Mouse (Mus musculus) heart, adult 2 months (tissue): ENCODE measurements at regions not wholly inside any gene's neighbourhood (a gene's known extent, or its start where the extent isn't known, plus 50 kb on each side); places are given as distances from the start of the nearest gene placed in this dataset.

Experiments
- DNase-seq, 2 experiments: peaks; one replicate each; pipeline ENCODE4 v3.0.0; 2021
- H3K27ac ChIP-seq: fragments of 200-600 bp; 2 replicates; pipeline ENCODE4 v1.8.1; 2022
- H3K27me3 ChIP-seq: fragments of 200-500 bp; 2 replicates; pipeline ENCODE4 v1.6.1; 2012; ENCODE audit warnings: mild to moderate bottlenecking, low read length, inconsistent platforms, mixed read lengths; ENCODE audit not compliant: control insufficient read depth, insufficient read depth
- H3K36me3 ChIP-seq: fragments of 200-500 bp; 2 replicates; pipeline ENCODE4 v1.6.1; 2012; ENCODE audit warnings: low read length, inconsistent platforms; ENCODE audit not compliant: control insufficient read depth, insufficient read depth
- H3K4me1 ChIP-seq: fragments of 200-500 bp; 2 replicates; pipeline ENCODE4 v1.6.1; 2011; ENCODE audit warnings: low read length; ENCODE audit not compliant: control insufficient read depth, insufficient read depth
- H3K4me3 ChIP-seq: fragments of 200-600 bp; 2 replicates; pipeline ENCODE4 v1.8.1; 2022
- H3K79me2 ChIP-seq: fragments of 200-500 bp; replicated peaks from 2 replicates; pipeline ENCODE4 v1.6.1; 2012; ENCODE audit warnings: mild to moderate bottlenecking, inconsistent platforms, low read length, moderate library complexity, mixed read lengths; ENCODE audit not compliant: control insufficient read depth, insufficient read depth
- H3K9ac ChIP-seq: fragments of 200-500 bp; 2 replicates; pipeline ENCODE4 v1.6.1; 2012; ENCODE audit warnings: low read depth, mild to moderate bottlenecking, control low read depth, inconsistent platforms, low read length, mixed read lengths
- CTCF ChIP-seq: fragments of 200-600 bp; IDR thresholded peaks from 2 replicates; pipeline ENCODE4 v1.8.1; 2022; ENCODE audit warnings: antibody characterized with exemption, mild to moderate bottlenecking, moderate library complexity
- EP300 ChIP-seq: fragments of 200-500 bp; IDR thresholded peaks from 2 replicates; pipeline ENCODE4 v1.6.1; 2011; ENCODE audit warnings: low read depth, low read length, control low read depth; ENCODE audit not compliant: insufficient read depth
- POLR2A ChIP-seq: fragments of 200-500 bp; IDR thresholded peaks from 2 replicates; pipeline ENCODE4 v1.6.1; 2011; ENCODE audit warnings: mild to moderate bottlenecking, low read depth, low read length, control low read depth; ENCODE audit not compliant: insufficient read depth
- WGBS: fragments of 180-500 bp; shearing (Covaris S2); methylation state at CpG from one replicate; pipeline ENCODE4 v1.1.7; 2018; 5-methylcytosine and 5-hydroxymethylcytosine counted together
- intact Hi-C: fragments of 180-260 bp; cut with DNase I; formaldehyde crosslinking; loops from one replicate; pipeline ENCODE4 v1.15.1; 2025

GRCm38 (mm10) chr11:31736086-31736485 lies 64.4 kb upstream of the Bod1 start:
- TF ChIP-seq CTCF, result no peak
- peak; percentile 63; the same call in 1 of the 2 replicates for TF ChIP-seq EP300
- TF ChIP-seq POLR2A, result no peak
- DNase-seq, result peak in 1 of 2 experiments; percentile 48
- H3K4me1 ChIP-seq, result peaks cover 14% of the 10 kb centered on the region
- H3K36me3 ChIP-seq, result no peaks in the 10 kb centered on the region; the same call in 1 of the 2 replicates
- H3K4me3 ChIP-seq, result no peak overlapping the region
- intact Hi-C loops, result no loop called here
- H3K79me2 ChIP-seq, result no peaks in the 10 kb centered on the region
- H3K27ac ChIP-seq, result peak overlapping the region; percentile 2; the same call in 1 of the 2 replicates
- no peaks in the 10 kb centered on the region for H3K27me3 ChIP-seq
- no peak overlapping the region for H3K9ac ChIP-seq

- intact Hi-C loops, result no loop called here
- no peaks in the 10 kb centered on the region for H3K27me3 ChIP-seq
- H3K27ac ChIP-seq, result peak overlapping the region; percentile 10
- H3K79me2 ChIP-seq, result no peaks in the 10 kb centered on the region
- H3K36me3 ChIP-seq, result no peaks in the 10 kb centered on the region; the same call in 1 of the 2 replicates
- TF ChIP-seq EP300 (no peak), CTCF (no peak), POLR2A (no peak)
- no peak overlapping the region for H3K4me3 ChIP-seq
- WGBS, result 70% methylated on average over 4 of the region's 4 CpGs
- no peak for DNase-seq
- no peak overlapping the region for H3K9ac ChIP-seq
- H3K4me1 ChIP-seq, result peaks cover 14% of the 10 kb centered on the region
Observed at GRCm38 (mm10) chr11:31736556-31737089, 64.9 kb upstream of the Bod1 start.

- no peak overlapping the region for H3K27ac ChIP-seq
- TF ChIP-seq CTCF (no peak), POLR2A (no peak), EP300 (no peak)
- no peaks in the 10 kb centered on the region; the same call in 1 of the 2 replicates for H3K36me3 ChIP-seq
- H3K9ac ChIP-seq, result no peak overlapping the region
- H3K79me2 ChIP-seq, result no peaks in the 10 kb centered on the region
- no peak overlapping the region for H3K4me3 ChIP-seq
- DNase-seq, result peak in 1 of 2 experiments; percentile 11
- H3K27me3 ChIP-seq, result no peaks in the 10 kb centered on the region
- H3K4me1 ChIP-seq, result peaks cover 6% of the 10 kb centered on the region
- 87% methylated on average over 5 of the region's 5 CpGs for WGBS
- intact Hi-C loops, result no loop called here
Observed at GRCm38 (mm10) chr11:31738148-31739021, 66.7 kb upstream of the Bod1 start.

GRCm38 (mm10) chr11:31740409-31740808 lies 68.7 kb upstream of the Bod1 start:
- intact Hi-C loops, result no loop called here
- Histone ChIP-seq H3K4me1 (peaks cover 4% of the 10 kb centered on the region; the same call in 1 of the 2 replicates), H3K27me3 (no peaks in the 10 kb centered on the region), H3K79me2 (no peaks in the 10 kb centered on the region), H3K36me3 (no peaks in the 10 kb centered on the region; the same call in 1 of the 2 replicates), H3K27ac (no peak overlapping the region), H3K9ac (no peak overlapping the region), H3K4me3 (no peak overlapping the region)
- 78% methylated on average over 5 of the region's 5 CpGs for WGBS
- no peak for TF ChIP-seq CTCF
- DNase-seq, result no peak

- 60% methylated on average over 1 of the region's 1 CpGs for WGBS
- intact Hi-C loops, result no loop called here
Observed at GRCm38 (mm10) chr11:31742160-31742559, 70.5 kb upstream of the Bod1 start.

GRCm38 (mm10) chr11:31744076-31744785 lies 72.5 kb upstream of the Bod1 start:
- no peak overlapping the region for H3K4me3 ChIP-seq
- no peaks in the 10 kb centered on the region for H3K79me2 ChIP-seq
- H3K27me3 ChIP-seq, result no peaks in the 10 kb centered on the region
- no peaks in the 10 kb centered on the region for H3K36me3 ChIP-seq
- WGBS, result 66% methylated on average over 12 of the region's 12 CpGs
- H3K27ac ChIP-seq, result no peak overlapping the region
- H3K4me1 ChIP-seq, result peaks cover 5% of the 10 kb centered on the region
- no peak overlapping the region; the same call in 1 of the 2 replicates for H3K9ac ChIP-seq
- DNase-seq, result no peak
- intact Hi-C loops, result no loop called here
- no peak for TF ChIP-seq EP300
- 0 out of 2 replicates have a peak, but pooled peaks have one; percentile 8 for TF ChIP-seq CTCF
- no peak for TF ChIP-seq POLR2A

More at GRCm38 (mm10) chr11:31742160-31742559, 70.5 kb upstream of the Bod1 start:
- no peaks in the 10 kb centered on the region for H3K79me2 ChIP-seq
- no peak overlapping the region for H3K9ac ChIP-seq
- no peaks in the 10 kb centered on the region; the same call in 1 of the 2 replicates for H3K4me1 ChIP-seq
- H3K27me3 ChIP-seq, result no peaks in the 10 kb centered on the region
- no peak overlapping the region for H3K27ac ChIP-seq
- H3K4me3 ChIP-seq, result no peak overlapping the region
- TF ChIP-seq POLR2A (no peak), CTCF (no peak), EP300 (no peak)
- no peaks in the 10 kb centered on the region for H3K36me3 ChIP-seq
- no peak for DNase-seq
